Mouse (Mus musculus) CH12.LX (cell line): ENCODE measurements around the gene Arhgef26. TPM values are rescaled to one million over a fixed set of nuclear protein-coding genes. Genes with fewer than 3 reads are reported as not detected.

Source experiments
- DNase-seq: peaks from one replicate; pipeline ENCODE4 v3.0.0-alpha.2; 2013; ENCODE audit errors: extremely low read depth
- H3K27ac ChIP-seq: 2 replicates; pipeline ENCODE4 v1.5.1; 2012; ENCODE audit warnings: low read depth, mild to moderate bottlenecking, control low read depth, moderate library complexity; ENCODE audit not compliant: insufficient read depth
- H3K27me3 ChIP-seq: replicated peaks from 2 replicates; pipeline ENCODE3; 2012; ENCODE audit warnings: inconsistent platforms
- H3K36me3 ChIP-seq, 2 experiments: replicated peaks in 1 of 2; 2 replicates each; pipeline versions ENCODE3 to v1.6.1; 2012; ENCODE audit warnings: inconsistent platforms in 1 of 2, low read length in 1 of 2, mild to moderate bottlenecking in 1 of 2, mixed read lengths in 1 of 2, moderate library complexity in 1 of 2; ENCODE audit not compliant: control insufficient read depth in 1 of 2, insufficient read depth in 1 of 2
- H3K4me1 ChIP-seq, 2 experiments: 2 replicates each; pipeline ENCODE4 v1.6.1; 2012; ENCODE audit warnings: inconsistent platforms in 1 of 2, moderate library complexity in 1 of 2; ENCODE audit not compliant: insufficient read depth in 2 of 2, control insufficient read depth in 1 of 2
- H3K4me2 ChIP-seq: 2 replicates; pipeline ENCODE4 v1.6.1; 2012; ENCODE audit warnings: low read depth, mild to moderate bottlenecking, control low read depth; ENCODE audit not compliant: poor library complexity, insufficient read depth, severe bottlenecking
- H3K4me3 ChIP-seq, 3 experiments: fragments of 150-350 bp in 1 of 3; sonication (generic) in 1 of 3; replicated peaks in 1 of 3; 2 replicates each; pipeline versions ENCODE3 to v1.5.1; 2011 to 2012; ENCODE audit warnings: low read depth in 2 of 3, low read length in 2 of 3, mild to moderate bottlenecking in 2 of 3, moderate library complexity in 2 of 3, control low read depth in 1 of 3, improper control_type of control experiment in 1 of 3, inconsistent platforms in 1 of 3, mixed read lengths in 1 of 3; ENCODE audit not compliant: poor library complexity in 1 of 3
- H3K79me2 ChIP-seq: replicated peaks from 2 replicates; pipeline ENCODE4 v1.6.1; 2012; ENCODE audit warnings: mild to moderate bottlenecking, moderate library complexity; ENCODE audit not compliant: control insufficient read depth, poor library complexity, insufficient read depth, severe bottlenecking; ENCODE audit errors: extremely low read depth
- H3K9ac ChIP-seq: 2 replicates; pipeline ENCODE4 v1.6.1; 2012; ENCODE audit warnings: low read depth, mild to moderate bottlenecking, control low read depth, moderate library complexity; ENCODE audit not compliant: insufficient read depth
- H3K9me3 ChIP-seq: replicated peaks from 2 replicates; pipeline ENCODE3; 2012; ENCODE audit warnings: low read length, inconsistent platforms, mixed read lengths
- BHLHE40 ChIP-seq: IDR thresholded peaks from 2 replicates; pipeline ENCODE4 v1.6.1; 2011; ENCODE audit warnings: mild to moderate bottlenecking, low read depth, low read length, improper control_type of control experiment
- CHD2 ChIP-seq: IDR thresholded peaks from 2 replicates; pipeline ENCODE4 v1.6.1; 2011; ENCODE audit warnings: low read length, improper control_type of control experiment
- E2F4 ChIP-seq: IDR thresholded peaks from 2 replicates; pipeline ENCODE4 v1.6.1; 2011; ENCODE audit warnings: low read depth, low read length, improper control_type of control experiment; ENCODE audit not compliant: insufficient replicate concordance
- ELF1 ChIP-seq: IDR thresholded peaks from 2 replicates; pipeline ENCODE4 v1.6.1; 2014; ENCODE audit warnings: low read depth, mild to moderate bottlenecking, inconsistent platforms, low read length, improper control_type of control experiment
- ETS1 ChIP-seq: conservative IDR thresholded peaks from 2 replicates; pipeline ENCODE4 v1.6.1; 2012; ENCODE audit warnings: low read depth, mild to moderate bottlenecking, inconsistent platforms, low read length, improper control_type of control experiment, moderate library complexity
- GABPA ChIP-seq: IDR thresholded peaks from 2 replicates; pipeline ENCODE4 v1.6.1; 2012; ENCODE audit warnings: low read depth, low read length, improper control_type of control experiment, inconsistent platforms; ENCODE audit not compliant: insufficient replicate concordance
- JUN ChIP-seq: IDR thresholded peaks from 2 replicates; pipeline ENCODE4 v1.6.1; 2011; ENCODE audit warnings: low read depth, mild to moderate bottlenecking, low read length, improper control_type of control experiment, moderate library complexity; ENCODE audit not compliant: insufficient read depth
- JUND ChIP-seq: conservative IDR thresholded peaks from 2 replicates; pipeline ENCODE4 v1.6.1; 2011; ENCODE audit warnings: low read depth, low read length, improper control_type of control experiment
- MAFK ChIP-seq: IDR thresholded peaks from 2 replicates; pipeline ENCODE4 v1.6.1; 2011; ENCODE audit warnings: low read length, improper control_type of control experiment; ENCODE audit not compliant: insufficient replicate concordance
- MAX ChIP-seq: IDR thresholded peaks from 2 replicates; pipeline ENCODE4 v1.6.1; 2011; ENCODE audit warnings: low read length, improper control_type of control experiment
- MAZ ChIP-seq: IDR thresholded peaks from 2 replicates; pipeline ENCODE4 v1.6.1; 2012; ENCODE audit warnings: low read depth, mild to moderate bottlenecking, inconsistent platforms, low read length, improper control_type of control experiment, moderate library complexity
- MEF2A ChIP-seq: IDR thresholded peaks from 2 replicates; pipeline ENCODE4 v1.6.1; 2014; ENCODE audit warnings: low read depth, mild to moderate bottlenecking, inconsistent platforms, low read length, improper control_type of control experiment, borderline replicate concordance
- MXI1 ChIP-seq: IDR thresholded peaks from 2 replicates; pipeline ENCODE4 v1.6.1; 2011; ENCODE audit warnings: mild to moderate bottlenecking, low read depth, low read length, improper control_type of control experiment
- MYC ChIP-seq: IDR thresholded peaks from 2 replicates; pipeline ENCODE4 v1.6.1; 2011; ENCODE audit warnings: low read depth, mild to moderate bottlenecking, improper control_type of control experiment, low read length
- NELFE ChIP-seq: IDR thresholded peaks from 2 replicates; pipeline ENCODE4 v1.6.1; 2011; ENCODE audit warnings: low read depth, low read length, improper control_type of control experiment
- NRF1 ChIP-seq: IDR thresholded peaks from 2 replicates; pipeline ENCODE4 v1.6.1; 2014; ENCODE audit warnings: low read depth, mild to moderate bottlenecking, inconsistent platforms, low read length, improper control_type of control experiment, moderate library complexity
- PAX5 ChIP-seq: IDR thresholded peaks from 2 replicates; pipeline ENCODE4 v1.6.1; 2012; ENCODE audit warnings: low read length, inconsistent platforms, mixed read lengths
- RAD21 ChIP-seq: IDR thresholded peaks from 2 replicates; pipeline ENCODE4 v1.6.1; 2011; ENCODE audit warnings: low read depth, mild to moderate bottlenecking, low read length, improper control_type of control experiment, moderate library complexity
- RCOR1 ChIP-seq: conservative IDR thresholded peaks from 2 replicates; pipeline ENCODE4 v1.6.1; 2012; ENCODE audit warnings: low read depth, mild to moderate bottlenecking, inconsistent platforms, low read length, improper control_type of control experiment
- SIN3A ChIP-seq: IDR thresholded peaks from 2 replicates; pipeline ENCODE4 v1.6.1; 2012; ENCODE audit warnings: low read length, improper control_type of control experiment, inconsistent platforms
- SMC3 ChIP-seq: IDR thresholded peaks from 2 replicates; pipeline ENCODE4 v1.6.1; 2011; ENCODE audit warnings: low read depth, low read length, improper control_type of control experiment
- TBP ChIP-seq: conservative IDR thresholded peaks from 2 replicates; pipeline ENCODE4 v1.6.1; 2011; ENCODE audit warnings: low read depth, low read length, improper control_type of control experiment
- TCF12 ChIP-seq: IDR thresholded peaks from 2 replicates; pipeline ENCODE4 v1.6.1; 2014; ENCODE audit warnings: low read depth, mild to moderate bottlenecking, inconsistent platforms, low read length, improper control_type of control experiment
- UBTF ChIP-seq: IDR thresholded peaks from 2 replicates; pipeline ENCODE4 v1.6.1; 2012; ENCODE audit warnings: low read depth, mild to moderate bottlenecking, inconsistent platforms, low read length, improper control_type of control experiment, moderate library complexity
- USF1 ChIP-seq: IDR thresholded peaks from 2 replicates; pipeline ENCODE4 v1.6.1; 2014; ENCODE audit warnings: low read depth, mild to moderate bottlenecking, inconsistent platforms, low read length, improper control_type of control experiment
- ZC3H11A ChIP-seq: IDR thresholded peaks from 2 replicates; pipeline ENCODE4 v1.6.1; 2012; ENCODE audit warnings: low read depth, mild to moderate bottlenecking, inconsistent platforms, low read length, improper control_type of control experiment
- ZKSCAN1 ChIP-seq: IDR thresholded peaks from 2 replicates; pipeline ENCODE4 v1.6.1; 2012; ENCODE audit warnings: low read depth, inconsistent platforms, low read length, improper control_type of control experiment, borderline replicate concordance
- ZNF384 ChIP-seq: IDR thresholded peaks from 2 replicates; pipeline ENCODE4 v1.6.1; 2012; ENCODE audit warnings: low read depth, low read length, improper control_type of control experiment, inconsistent platforms
- dilution Hi-C: fragments of 300-500 bp; cut with MboI; formaldehyde crosslinking; loops from 2 replicates; pipeline ENCODE4 v1.14.3; 2020; ENCODE audit warnings: low sequenced_read_pairs; ENCODE audit not compliant: extremely low pct_unique_long_range_greater_than_20kb, extremely low pct_ligation_motif_present
- in situ Hi-C: fragments of 300-500 bp; cut with MboI; formaldehyde crosslinking; loops from 3 replicates; pipeline ENCODE4 v1.14.3; 2019; ENCODE audit warnings: low sequenced_read_pairs, low pct_ligation_motif_present, low pct_unique_long_range_greater_than_20kb, mixed read lengths
- polyA plus RNA-seq: library from polyadenylated mRNA; unstranded; fragments of >175 nt; gene quantifications from 2 replicates; pipeline ENCODE4 v1.2.1, GENCODE M21; 2012; ENCODE audit warnings: low read depth; ENCODE audit not compliant: insufficient read length
- total RNA-seq, 2 experiments: library from RNA; depleted of rRNA; stranded (reverse); fragments of 300-350 nt in 1 of 2; fragments of >200 nt in 1 of 2; gene quantifications; 2 replicates each; pipeline ENCODE4 v1.2.3; 2012 to 2014

The Arhgef26 gene
- under 0.01 and 0.04 TPM in 2 replicates for total RNA-seq (2012; rRNA removed)
- not detected in 2 replicates for total RNA-seq (2014; rRNA removed)
- polyA plus RNA-seq = 0.11 TPM in 1 of 2 replicates, not detected in the other

DNA sequence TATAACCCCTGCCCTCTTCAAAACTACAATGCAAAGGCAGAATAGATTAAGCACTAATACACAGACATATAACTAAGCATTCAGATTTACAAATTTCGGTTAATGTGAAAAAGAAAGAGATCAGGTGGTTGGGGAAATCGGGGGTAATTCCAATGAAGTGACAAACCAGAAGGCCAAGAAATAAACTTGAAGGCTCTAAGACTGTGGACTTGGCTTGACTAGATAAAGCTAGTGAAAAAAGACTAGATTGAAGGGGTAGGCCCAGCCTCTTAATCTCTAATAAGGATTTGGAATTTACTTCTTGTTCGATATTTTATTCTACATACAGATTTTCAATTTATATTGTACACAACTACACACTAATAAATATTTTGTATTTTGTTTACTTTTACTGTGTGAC is at the start of gene Arhgef26:
Gene Arhgef26 (plus strand): TSS at position 301 of the 400 bp plus-strand sequence.
- Histone ChIP-seq H3K27ac (no peak within 1 kb of the TSS), H3K36me3 (no peaks in the 10 kb centered on the region), H3K4me1 (no peaks in the 10 kb centered on the region), H3K9ac (no peak within 1 kb of the TSS)
- TF ChIP-seq MAZ (no peak), MYC (no peak), CHD2 (no peak), ZKSCAN1 (no peak), MXI1 (no peak), USF1 (no peak), RCOR1 (no peak), JUND (no peak), RAD21 (no peak), E2F4 (no peak), NELFE (no peak), BHLHE40 (no peak), MAFK (no peak), MEF2A (no peak), SMC3 (no peak), ZNF384 (no peak), UBTF (no peak), GABPA (no peak), JUN (no peak), PAX5 (no peak)
- TF ChIP-seq, all 38 proteins: peak for 0
- no peaks in the 10 kb centered on the region for H3K79me2 ChIP-seq
- no peaks in the 10 kb centered on the region for H3K27me3 ChIP-seq
- peaks cover 57% of the 10 kb centered on the region for H3K9me3 ChIP-seq
- in situ Hi-C loops (no loop called here), dilution Hi-C loops (no loop called here)
- no peak within 1 kb of the TSS for H3K4me3 ChIP-seq
- DNase-seq = no peak
- no peak within 1 kb of the TSS for H3K4me2 ChIP-seq

DNA sequence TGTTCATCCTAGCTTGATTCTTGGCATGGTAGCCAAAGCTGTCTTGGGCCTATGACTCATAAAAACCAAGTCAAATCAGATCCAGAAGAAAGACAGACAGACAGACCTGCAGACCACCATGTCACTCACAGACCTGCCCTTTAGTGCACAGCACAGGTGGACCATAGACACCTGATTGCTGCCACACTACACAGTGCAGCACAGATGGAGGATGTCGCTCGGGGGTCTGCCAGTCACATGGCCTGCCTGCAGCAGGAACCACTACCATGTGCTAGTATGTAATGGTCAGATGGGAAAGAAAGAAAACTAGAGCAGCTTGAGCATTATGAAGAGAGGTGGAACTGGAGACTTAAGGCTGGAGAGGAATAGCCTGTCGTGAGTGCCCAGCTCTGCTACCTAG is 27.7 kb upstream of the Arhgef26 start:
- Histone ChIP-seq H3K9ac (no peak overlapping the region), H3K79me2 (no peaks in the 10 kb centered on the region), H3K36me3 (no peaks in the 10 kb centered on the region), H3K27me3 (no peaks in the 10 kb centered on the region), H3K9me3 (peaks cover 25% of the 10 kb centered on the region), H3K4me3 (no peak overlapping the region), H3K27ac (no peak overlapping the region), H3K4me1 (no peaks in the 10 kb centered on the region), H3K4me2 (no peak overlapping the region)
- DNase-seq = no peak
- dilution Hi-C loops (no loop called here), in situ Hi-C loops (no loop called here)
- TF ChIP-seq MAX = no peak
- no peak for TF ChIP-seq UBTF
- TF ChIP-seq MEF2A = no peak
- no peak for TF ChIP-seq SIN3A
- no peak for TF ChIP-seq ETS1
- no peak for TF ChIP-seq TBP
- no peak for TF ChIP-seq CHD2
- no peak for TF ChIP-seq NRF1
- no peak for TF ChIP-seq ZC3H11A
- TF ChIP-seq ELF1 = no peak
- TF ChIP-seq GABPA = no peak
- no peak for TF ChIP-seq BHLHE40
- TF ChIP-seq ZNF384 = no peak
- no peak for TF ChIP-seq TCF12
- TF ChIP-seq E2F4 = no peak
- no peak for TF ChIP-seq RAD21
- TF ChIP-seq MAFK = no peak
